Mouse (Mus musculus) midbrain, embryonic 14.5 days (tissue): ENCODE results near the gene Cyfip1. TPM values are rescaled to one million over a fixed set of nuclear protein-coding genes. Genes with fewer than 3 reads are reported as not detected.

Experiments
- ATAC-seq: fragments of 200-750 bp; cut with Nextera tagmentation; 2 replicates; pipeline ENCODE4 v1.8.0; 2017; ENCODE audit warnings: moderate number of reproducible peaks, moderate library complexity; ENCODE audit not compliant: low FRiP score, low TSS enrichment
- DNase-seq: peaks from one replicate; pipeline ENCODE4 v3.0.0-alpha.2; 2015
- H3K27ac ChIP-seq: fragments of 300-500 bp; sonication (generic); replicated peaks from 2 replicates; pipeline ENCODE4 v1.5.1; 2014; ENCODE audit warnings: mild to moderate bottlenecking, low read depth, low read length, moderate library complexity
- H3K27me3 ChIP-seq: fragments of 300-500 bp; sonication (generic); 2 replicates; pipeline ENCODE4 v1.6.1; 2014; ENCODE audit warnings: low read length, control low read depth, mixed read lengths; ENCODE audit not compliant: control insufficient read depth, insufficient read depth
- H3K36me3 ChIP-seq: fragments of 300-500 bp; sonication (generic); 2 replicates; pipeline ENCODE4 v1.6.1; 2014; ENCODE audit warnings: low read length, control low read depth; ENCODE audit not compliant: control insufficient read depth, insufficient read depth
- H3K4me1 ChIP-seq: fragments of 300-500 bp; sonication (generic); 2 replicates; pipeline ENCODE4 v1.6.1; 2014; ENCODE audit warnings: mild to moderate bottlenecking, antibody characterized with exemption, low read length, control low read depth; ENCODE audit not compliant: control insufficient read depth, insufficient read depth
- H3K4me2 ChIP-seq: fragments of 300-500 bp; sonication (generic); 2 replicates; pipeline ENCODE4 v1.6.1; 2014; ENCODE audit warnings: mild to moderate bottlenecking, low read length, moderate library complexity
- H3K4me3 ChIP-seq: fragments of 300-500 bp; sonication (generic); replicated peaks from 2 replicates; pipeline ENCODE4 v1.5.1; 2014; ENCODE audit warnings: low read depth, low read length
- H3K9ac ChIP-seq: fragments of 300-500 bp; sonication (generic); replicated peaks from 2 replicates; pipeline ENCODE4 v1.6.1; 2014; ENCODE audit warnings: mild to moderate bottlenecking, low read length, moderate library complexity
- H3K9me3 ChIP-seq: fragments of 300-500 bp; sonication (generic); 2 replicates; pipeline ENCODE4 v1.6.1; 2016; ENCODE audit warnings: low read length, control low read depth, mixed read lengths; ENCODE audit not compliant: control insufficient read depth
- WGBS: fragments of 180-500 bp; shearing (Covaris S2); extraction: QIAGEN DNeasy Blood & Tissue Kit; methylation state at CpG from one replicate; pipeline ENCODE4 v1.1.7; 2014; 5-methylcytosine and 5-hydroxymethylcytosine counted together
- polyA plus RNA-seq: library from polyadenylated mRNA; unstranded; fragments of >200 nt; fragmentation: Nextera tagmentation; extraction: Ambion mirVana; gene quantifications from 2 replicates; pipeline ENCODE4 v1.2.1, GENCODE M21; 2014

Cyfip1 gene
- polyA plus RNA-seq, 1 experiment from 2014 or later = 55.1 TPM

GRCm38 (mm10) chr7:55836877-55837276, 4.7 kb upstream of the Cyfip1 start:
- H3K9ac ChIP-seq = no peak overlapping the region
- WGBS = 87% methylated on average over 4 of the region's 4 CpGs
- no peaks in the 10 kb centered on the region for H3K9me3 ChIP-seq
- no peak overlapping the region for H3K4me2 ChIP-seq
- no peaks in the 10 kb centered on the region for H3K27me3 ChIP-seq
- ATAC-seq (no peak), DNase-seq (no peak)
- no peak overlapping the region for H3K4me3 ChIP-seq
- H3K27ac ChIP-seq = no peak overlapping the region
- H3K4me1 ChIP-seq = peaks cover 7% of the 10 kb centered on the region
- H3K36me3 ChIP-seq = peaks cover 9% of the 10 kb centered on the region; the same call in 1 of the 2 replicates

- Histone ChIP-seq H3K4me1 (peaks cover 17% of the 10 kb centered on the region), H3K4me3 (peak overlapping the region; percentile 96), H3K27ac (peak overlapping the region; percentile 90), H3K9me3 (no peaks in the 10 kb centered on the region), H3K9ac (peak overlapping the region; percentile 96), H3K36me3 (no peaks in the 10 kb centered on the region), H3K27me3 (no peaks in the 10 kb centered on the region), H3K4me2 (peak overlapping the region; percentile 64)
- peak; percentile 86 for DNase-seq
- peak; percentile 90 for ATAC-seq
- WGBS = under 1% methylated on average over 46 of the region's 47 CpGs
Measured at GRCm38 (mm10) chr7:55841977-55842503, 495 bp downstream of the Cyfip1 start.

GRCm38 (mm10) chr7:55842504-55843152, 1.1 kb downstream of the Cyfip1 start:
- Histone ChIP-seq H3K9ac (peak overlapping the region; percentile 96), H3K4me2 (peak overlapping the region; percentile 64), H3K4me1 (peaks cover 17% of the 10 kb centered on the region), H3K36me3 (no peaks in the 10 kb centered on the region), H3K9me3 (no peaks in the 10 kb centered on the region), H3K27ac (peak overlapping the region; percentile 90), H3K27me3 (no peaks in the 10 kb centered on the region), H3K4me3 (peak overlapping the region; percentile 96)
- under 1% methylated on average over 40 of the region's 40 CpGs for WGBS
- peak; percentile 19 for ATAC-seq
- DNase-seq = peak; percentile 74

- no peak for DNase-seq
- no peaks in the 10 kb centered on the region for H3K9me3 ChIP-seq
- H3K27ac ChIP-seq = no peak overlapping the region
- H3K4me2 ChIP-seq = no peak overlapping the region
- no peaks in the 10 kb centered on the region for H3K36me3 ChIP-seq
- no peak for ATAC-seq
- H3K4me3 ChIP-seq = no peak overlapping the region
- 81% methylated on average over 9 of the region's 9 CpGs for WGBS
- H3K4me1 ChIP-seq = peaks cover 19% of the 10 kb centered on the region
- H3K9ac ChIP-seq = no peak overlapping the region
- no peaks in the 10 kb centered on the region for H3K27me3 ChIP-seq
Measured at GRCm38 (mm10) chr7:55846606-55847312, 5.2 kb downstream of the Cyfip1 start.

GRCm38 (mm10) chr7:55849948-55850571, 8.5 kb downstream of the Cyfip1 start:
- peak; percentile 35 for DNase-seq

GRCm38 (mm10) chr7:55852787-55853186, 11.2 kb downstream of the Cyfip1 start:
- Histone ChIP-seq H3K36me3 (no peaks in the 10 kb centered on the region), H3K9ac (no peak overlapping the region), H3K9me3 (no peaks in the 10 kb centered on the region), H3K27me3 (no peaks in the 10 kb centered on the region), H3K4me3 (no peak overlapping the region), H3K27ac (no peak overlapping the region), H3K4me2 (no peak overlapping the region), H3K4me1 (peaks cover 8% of the 10 kb centered on the region; the same call in 1 of the 2 replicates)
- DNase-seq = no peak
- ATAC-seq = no peak
- WGBS = 94% methylated on average over 3 of the region's 3 CpGs

More at GRCm38 (mm10) chr7:55849948-55850571, 8.5 kb downstream of the Cyfip1 start:
- peak; percentile 44; the same call in 1 of the 2 replicates for ATAC-seq
- no peaks in the 10 kb centered on the region for H3K9me3 ChIP-seq
- peaks cover 8% of the 10 kb centered on the region; the same call in 1 of the 2 replicates for H3K4me1 ChIP-seq
- no peaks in the 10 kb centered on the region for H3K27me3 ChIP-seq
- H3K9ac ChIP-seq = peak overlapping the region; percentile 14
- peak overlapping the region; percentile 3 for H3K27ac ChIP-seq
- 0 out of 2 replicates have a peak overlapping the region, but pooled peaks have one; percentile 0 for H3K4me3 ChIP-seq
- peak overlapping the region; percentile 26 for H3K4me2 ChIP-seq
- no peaks in the 10 kb centered on the region for H3K36me3 ChIP-seq
- 11% methylated on average over 14 of the region's 14 CpGs for WGBS

GRCm38 (mm10) chr7:55855597-55855996, 14.1 kb downstream of the Cyfip1 start:
- no peaks in the 10 kb centered on the region for H3K36me3 ChIP-seq
- H3K4me3 ChIP-seq = no peak overlapping the region
- H3K9me3 ChIP-seq = no peaks in the 10 kb centered on the region
- DNase-seq (no peak), ATAC-seq (no peak)
- H3K4me2 ChIP-seq = no peak overlapping the region
- no peaks in the 10 kb centered on the region for H3K27me3 ChIP-seq
- H3K9ac ChIP-seq = no peak overlapping the region
- H3K27ac ChIP-seq = no peak overlapping the region
- 93% methylated on average over 3 of the region's 3 CpGs for WGBS
- no peaks in the 10 kb centered on the region for H3K4me1 ChIP-seq

- DNase-seq (no peak), ATAC-seq (no peak)
- Histone ChIP-seq H3K27me3 (no peaks in the 10 kb centered on the region), H3K27ac (no peak overlapping the region), H3K9me3 (no peaks in the 10 kb centered on the region), H3K9ac (no peak overlapping the region), H3K4me2 (no peak overlapping the region), H3K4me1 (no peaks in the 10 kb centered on the region), H3K4me3 (no peak overlapping the region), H3K36me3 (no peaks in the 10 kb centered on the region)
- WGBS = 99% methylated on average over 4 of the region's 4 CpGs
Measured at GRCm38 (mm10) chr7:55856741-55857140, 15.2 kb downstream of the Cyfip1 start.
